Mouse (Mus musculus) thymus, postnatal 0 days (tissue): ENCODE results near the gene Gm16223. TPM values are rescaled to one million over a fixed set of nuclear protein-coding genes. Genes with fewer than 3 reads are reported as not detected.

Experiments
- DNase-seq: peaks from one replicate; pipeline ENCODE4 v3.0.0-alpha.2; 2015; ENCODE audit warnings: low spot score
- polyA plus RNA-seq: library from polyadenylated mRNA; unstranded; fragments of >200 nt; fragmentation: Nextera tagmentation; extraction: Ambion mirVana; gene quantifications from 2 replicates; pipeline ENCODE4 v1.2.1, GENCODE M21; 2015

The Gm16223 gene
- polyA plus RNA-seq, 1 experiment from 2014 or later = not detected

DNA sequence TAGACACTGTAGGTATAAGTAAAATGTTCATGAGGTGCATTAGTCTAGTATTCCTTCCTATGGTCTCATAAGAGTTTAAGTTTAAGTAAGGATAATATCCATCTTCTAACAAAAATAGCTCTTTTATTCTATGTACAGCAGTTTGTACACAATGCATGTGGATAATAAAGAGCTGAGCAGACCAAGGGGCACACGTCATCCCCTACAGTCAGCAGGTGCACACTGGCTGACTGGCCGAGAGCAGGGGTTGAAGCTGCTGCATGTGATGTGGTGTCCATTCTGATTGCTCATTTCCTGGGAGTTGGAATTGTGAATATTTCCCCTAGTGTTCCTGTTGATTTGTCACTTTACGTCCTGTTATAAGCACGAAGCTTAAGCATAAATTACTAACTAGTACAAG, 144.6 kb downstream of the Gm16223 start:
- no peak for DNase-seq

DNA sequence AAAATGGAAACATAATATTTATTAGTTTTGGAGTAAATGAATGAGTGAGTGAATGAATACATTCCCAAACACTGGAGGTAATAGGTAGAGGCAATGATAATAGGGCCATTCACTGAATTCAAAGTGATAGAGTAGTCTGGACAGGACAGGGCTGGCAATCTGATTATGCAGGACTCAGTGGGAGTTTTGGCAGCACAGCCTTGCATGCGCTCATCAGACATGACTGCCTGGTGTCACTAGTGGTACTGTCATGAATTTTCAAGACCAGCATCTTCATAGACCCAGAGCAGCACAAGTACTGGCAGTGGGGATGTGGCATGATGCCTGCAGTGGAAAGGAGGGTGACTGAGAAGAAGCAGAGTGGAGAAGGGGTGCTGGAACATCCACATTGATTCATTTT, 157.1 kb downstream of the Gm16223 start:
- no peak for DNase-seq

DNA sequence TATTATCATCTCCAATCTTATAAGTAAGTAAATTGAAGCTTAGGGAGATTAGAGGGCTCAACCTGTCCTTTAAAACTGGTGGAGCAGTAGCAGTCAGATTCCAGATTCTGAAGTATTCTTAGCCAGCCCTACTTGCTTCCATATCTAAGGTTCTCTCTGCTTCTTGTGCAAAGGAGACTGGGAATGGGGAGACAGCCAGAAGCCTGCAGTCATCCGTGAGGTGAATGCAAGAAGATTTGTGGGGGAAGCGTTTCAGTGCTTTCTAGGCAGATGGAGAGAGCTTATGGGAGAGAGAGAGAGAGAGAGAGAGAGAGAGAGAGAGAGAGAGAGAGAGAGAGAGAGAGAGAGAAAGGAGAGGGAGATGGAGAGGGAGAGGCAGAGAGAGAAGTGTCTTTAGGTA, 160.9 kb downstream of the Gm16223 start:
- no peak for DNase-seq

DNA sequence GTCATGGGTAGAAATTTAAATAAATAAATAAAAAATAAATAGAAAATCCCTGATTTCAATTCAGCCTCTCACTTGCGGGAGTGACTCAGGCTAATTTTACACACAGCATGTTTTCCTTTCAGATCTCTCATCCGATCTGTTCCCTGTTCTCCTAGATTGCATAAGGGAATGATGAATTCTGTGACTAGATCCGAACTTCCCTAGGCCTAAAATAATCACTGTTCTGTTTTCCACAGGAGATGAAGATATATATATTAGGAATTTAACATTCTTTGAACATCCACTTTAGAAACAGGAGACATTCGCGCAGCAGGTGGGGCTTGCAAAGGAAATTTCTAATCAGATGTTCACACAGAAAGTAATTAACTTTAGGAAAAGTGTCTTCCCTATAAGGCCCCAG, 171.5 kb downstream of the Gm16223 start:
- DNase-seq = no peak

DNA sequence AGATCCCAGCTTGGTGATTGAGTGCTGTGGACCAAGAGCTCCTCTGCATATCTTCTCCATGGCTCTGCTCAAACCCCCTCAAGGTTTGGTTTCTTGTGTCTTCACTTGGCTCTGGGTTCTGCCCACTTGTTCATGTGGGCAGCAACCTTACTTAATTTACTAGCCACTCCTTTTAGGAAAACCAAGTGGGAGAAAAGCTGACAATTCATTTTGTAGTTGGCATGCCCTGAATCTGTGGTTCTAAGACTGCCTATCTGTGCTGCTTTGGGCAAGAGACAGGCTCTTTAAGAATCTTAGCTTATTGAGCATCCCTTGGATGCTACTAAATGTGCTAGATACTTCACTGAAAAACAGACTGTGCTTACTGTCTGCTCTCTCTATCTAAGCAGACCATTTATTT, 172.0 kb downstream of the Gm16223 start:
- DNase-seq = no peak

DNA sequence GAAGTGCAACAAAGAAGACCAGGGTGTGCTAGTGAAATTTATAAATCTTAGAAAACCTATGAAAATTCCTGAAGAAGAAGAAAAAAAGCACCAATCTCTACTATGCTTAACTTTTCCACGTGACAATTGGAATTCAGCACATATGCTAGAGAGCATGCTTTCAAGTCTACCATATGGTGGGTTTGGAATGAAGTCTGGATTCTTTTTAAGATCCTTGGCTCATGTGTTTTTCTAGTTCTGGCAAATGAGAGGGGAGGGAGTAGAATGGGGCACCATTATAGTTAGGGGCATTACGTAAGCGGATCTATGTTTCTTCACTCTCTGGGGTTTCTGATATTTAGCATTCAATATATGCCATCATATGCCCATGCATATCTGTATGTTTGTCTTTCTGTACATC, 182.6 kb downstream of the Gm16223 start:
- no peak for DNase-seq

Other genes starting within 250 kb of the Gm16223 start
- gene Bod1l, start 223.6 kb upstream of the Gm16223 start, polyA plus RNA-seq = 25.6 and 31.8 TPM in 2 replicates